Mouse (Mus musculus): ENCODE measurements around the gene Mical3. TPM values are rescaled to one million over a fixed set of nuclear protein-coding genes. Genes with fewer than 3 reads are reported as not detected.
"Not testable (repeated sequence)": the region's sequence is repeated elsewhere in the genome, so short reads cannot be mapped to it uniquely, and the experiment has no call there.

Mical3 gene
- total RNA-seq, 2 experiments from 2014 or later: 95.3 to 96.0 TPM

- no peak for DNase-seq (ENCODE audit: low spot score in 2 of 2)
Observed at GRCm38 (mm10) chr6:120911213-120912007, 219.4 kb downstream of the Mical3 start.

GRCm38 (mm10) chr6:120909501-120909900, 221.3 kb downstream of the Mical3 start:
- no peak for DNase-seq (ENCODE audit: low spot score in 2 of 2)

GRCm38 (mm10) chr6:120907876-120908597, 222.8 kb downstream of the Mical3 start:
- not testable (repeated sequence) for DNase-seq (ENCODE audit: low spot score in 2 of 2)

- DNase-seq (ENCODE audit: low spot score in 2 of 2): no peak
Observed at GRCm38 (mm10) chr6:120906521-120906920, 224.3 kb downstream of the Mical3 start.

GRCm38 (mm10) chr6:120905111-120905510, 225.7 kb downstream of the Mical3 start:
- no peak for DNase-seq (ENCODE audit: low spot score in 2 of 2)

- DNase-seq (ENCODE audit: low spot score in 2 of 2): no peak
Observed at GRCm38 (mm10) chr6:120903961-120904360, 226.8 kb downstream of the Mical3 start.

- no peak for DNase-seq (ENCODE audit: low spot score in 2 of 2)
Observed at GRCm38 (mm10) chr6:120903450-120903912, 227.3 kb downstream of the Mical3 start.

GRCm38 (mm10) chr6:120901776-120902645, 228.8 kb downstream of the Mical3 start:
- DNase-seq (ENCODE audit: low spot score in 2 of 2): no peak

GRCm38 (mm10) chr6:120898188-120898833, 232.5 kb downstream of the Mical3 start:
- DNase-seq (ENCODE audit: low spot score in 2 of 2): no peak

- no peak for DNase-seq (ENCODE audit: low spot score in 2 of 2)
Observed at GRCm38 (mm10) chr6:120894524-120894923, 236.3 kb downstream of the Mical3 start.

- no peak for DNase-seq (ENCODE audit: low spot score in 2 of 2)
Observed at GRCm38 (mm10) chr6:120894089-120894488, 236.7 kb downstream of the Mical3 start.

GRCm38 (mm10) chr6:120886696-120887095, 244.1 kb downstream of the Mical3 start:
- no peak for DNase-seq (ENCODE audit: low spot score in 2 of 2)

GRCm38 (mm10) chr6:120884436-120884835, 246.4 kb downstream of the Mical3 start:
- no peak for DNase-seq (ENCODE audit: low spot score in 2 of 2)

Other genes starting within 250 kb of the Mical3 start
- 10 to 100 TPM; 18.5 TPM for gene Bid, start 214.1 kb downstream of the Mical3 start, total RNA-seq (2021)
- gene Pex26, start 52.7 kb upstream of the Mical3 start, total RNA-seq (2021): 10 to 100 TPM; 11.2 to 12.0 TPM
- gene Tuba8, start 79.7 kb upstream of the Mical3 start, total RNA-seq (2021): 1 to 10 TPM; 5.4 to 5.5 TPM
- gene Usp18, start 114.9 kb upstream of the Mical3 start, total RNA-seq (2021): not detected
- gene Slc6a13, start 169.2 kb upstream of the Mical3 start, total RNA-seq (2021): 10 to 100 TPM; 10.2 to 12.8 TPM
- gene Slc6a12, start 212.1 kb upstream of the Mical3 start, total RNA-seq (2021): 1 to 10 TPM; 1.1 to 2.5 TPM